Mouse (Mus musculus): ENCODE measurements around the gene Ctnna2. TPM values are rescaled to one million over a fixed set of nuclear protein-coding genes. Genes with fewer than 3 reads are reported as not detected.

The Ctnna2 gene
- polyA plus RNA-seq, 1 experiment from 2014 or later = 12.0 TPM

DNA sequence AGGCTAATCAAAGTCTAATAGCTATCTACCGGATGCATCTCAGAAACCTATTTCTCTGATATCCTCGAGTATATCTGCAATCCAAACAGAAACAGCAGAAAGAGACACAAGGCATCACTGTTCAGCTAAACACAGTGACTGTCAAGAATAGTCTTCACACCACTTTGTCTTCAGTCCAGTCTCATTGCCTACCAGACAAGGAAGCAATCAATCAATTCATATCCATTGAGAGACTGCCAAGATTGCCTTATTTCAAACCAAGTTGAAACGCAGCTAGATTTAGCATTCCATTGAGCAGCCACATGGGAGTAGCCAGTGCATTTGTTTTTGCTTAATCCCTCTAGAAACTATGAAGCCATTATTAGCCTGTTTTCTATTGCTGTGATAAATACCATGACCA lies 196.2 kb downstream of the Ctnna2 start:
- Histone ChIP-seq H3K36me3 (replicated peaks) (no peaks in the 10 kb centered on the region), H3K27ac (replicated peaks) (no peak overlapping the region), H3K4me3 (no peak overlapping the region), H3K27me3 (replicated peaks; ENCODE audit: low read depth, poor library complexity, severe bottlenecking) (no peaks in the 10 kb centered on the region), H3K9me3 (no peaks in the 10 kb centered on the region), H3K4me1 (no peaks in the 10 kb centered on the region)
- WGBS = 79% methylated on average over 3 of the region's 3 CpGs
- no peak for DNase-seq (ENCODE audit: low spot score)

DNA sequence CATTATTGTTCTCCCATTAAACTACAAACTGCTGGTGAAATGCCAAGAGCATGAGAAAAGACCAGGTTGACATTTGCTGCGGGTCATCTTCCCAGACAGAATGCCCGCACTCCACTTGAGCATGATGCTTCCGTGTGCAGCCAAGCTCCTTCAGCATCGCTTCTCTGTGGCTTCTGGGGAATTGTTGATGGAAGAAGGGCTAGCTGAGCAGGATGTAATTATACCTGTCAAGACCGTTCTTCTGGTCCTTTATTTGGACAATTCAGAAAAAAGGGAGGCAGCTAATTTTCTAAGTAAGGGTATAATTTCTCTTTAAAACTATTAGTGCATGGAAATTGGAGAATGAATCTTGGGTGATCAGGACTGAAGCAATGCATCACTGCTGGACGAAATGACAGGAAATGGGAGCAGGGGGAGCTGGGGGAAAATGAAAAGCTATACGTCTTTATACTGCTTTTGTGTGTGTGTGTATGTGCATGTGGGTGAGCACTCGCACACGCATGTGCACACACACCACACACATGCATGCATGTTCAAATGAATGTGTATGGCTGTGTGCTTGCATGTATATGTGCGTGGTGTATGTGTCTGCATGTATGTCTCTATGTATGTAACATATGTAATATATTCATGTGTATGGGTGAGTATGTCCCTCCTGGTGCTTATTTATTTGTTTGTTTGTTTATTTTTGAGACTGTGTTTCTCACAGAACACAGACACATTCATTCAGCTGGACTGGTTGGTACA lies 211.0 kb downstream of the Ctnna2 start:
- Histone ChIP-seq H3K36me3 (replicated peaks) (no peaks in the 10 kb centered on the region), H3K4me3 (no peak overlapping the region), H3K27me3 (replicated peaks; ENCODE audit: low read depth, poor library complexity, severe bottlenecking) (no peaks in the 10 kb centered on the region), H3K27ac (replicated peaks) (no peak overlapping the region), H3K9me3 (no peaks in the 10 kb centered on the region), H3K4me1 (no peaks in the 10 kb centered on the region)
- 77% methylated on average over 10 of the region's 10 CpGs for WGBS
- no peak for DNase-seq (ENCODE audit: low spot score)

DNA sequence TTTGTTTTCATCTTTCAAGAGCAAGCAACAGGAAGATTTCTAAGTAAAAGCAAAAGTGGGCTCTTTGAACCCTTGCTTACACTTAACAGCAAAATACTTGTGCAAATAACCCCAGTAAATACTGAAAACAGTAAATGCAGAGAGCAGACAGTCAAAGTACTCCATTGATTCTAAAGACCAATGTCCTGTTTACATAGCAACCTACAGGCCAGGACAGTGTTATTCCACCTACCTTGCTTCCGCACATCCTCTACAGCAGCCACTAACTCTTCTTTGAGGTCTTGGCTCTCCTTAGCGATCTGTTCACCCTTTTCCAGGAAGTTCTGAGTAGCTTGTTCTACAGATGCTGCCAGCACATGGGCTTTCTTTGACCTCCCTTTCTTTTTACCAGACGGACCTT lies 221.3 kb downstream of the Ctnna2 start:
- WGBS = 80% methylated on average over 3 of the region's 3 CpGs
- H3K27me3 ChIP-seq (replicated peaks; ENCODE audit: low read depth, poor library complexity, severe bottlenecking) = no peaks in the 10 kb centered on the region
- no peak overlapping the region for H3K27ac ChIP-seq (replicated peaks)
- H3K4me1 ChIP-seq = no peaks in the 10 kb centered on the region
- no peaks in the 10 kb centered on the region for H3K36me3 ChIP-seq (replicated peaks)
- DNase-seq (ENCODE audit: low spot score) = no peak
- H3K9me3 ChIP-seq = no peaks in the 10 kb centered on the region
- H3K4me3 ChIP-seq = no peak overlapping the region

DNA sequence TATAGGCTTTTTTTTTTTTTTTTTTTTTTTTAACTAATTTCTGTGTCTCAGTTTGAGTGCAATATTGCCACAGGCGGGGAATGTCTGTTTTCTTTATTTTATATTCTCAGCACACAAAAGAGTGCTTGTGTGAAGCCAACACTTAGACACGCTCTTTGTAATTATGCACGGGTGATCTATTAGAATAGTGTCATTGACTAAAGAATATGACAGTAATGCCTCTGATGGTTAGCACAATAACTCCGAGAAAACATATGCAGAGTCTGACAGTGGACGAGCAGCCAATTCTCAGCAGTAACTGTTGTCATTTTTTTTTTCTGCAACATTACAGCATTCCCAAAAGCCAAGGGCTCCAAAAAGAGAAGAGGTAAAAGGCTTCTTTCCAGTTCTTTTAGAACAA lies 234.1 kb downstream of the Ctnna2 start:
- H3K27me3 ChIP-seq (replicated peaks; ENCODE audit: low read depth, poor library complexity, severe bottlenecking) = no peaks in the 10 kb centered on the region
- no peaks in the 10 kb centered on the region for H3K9me3 ChIP-seq
- H3K4me1 ChIP-seq = peaks cover 6% of the 10 kb centered on the region; the same call in 1 of the 2 replicates
- H3K27ac ChIP-seq (replicated peaks) = no peak overlapping the region
- no peaks in the 10 kb centered on the region for H3K36me3 ChIP-seq (replicated peaks)
- WGBS = 67% methylated on average over 5 of the region's 5 CpGs
- no peak for DNase-seq (ENCODE audit: low spot score)
- H3K4me3 ChIP-seq = no peak overlapping the region

DNA sequence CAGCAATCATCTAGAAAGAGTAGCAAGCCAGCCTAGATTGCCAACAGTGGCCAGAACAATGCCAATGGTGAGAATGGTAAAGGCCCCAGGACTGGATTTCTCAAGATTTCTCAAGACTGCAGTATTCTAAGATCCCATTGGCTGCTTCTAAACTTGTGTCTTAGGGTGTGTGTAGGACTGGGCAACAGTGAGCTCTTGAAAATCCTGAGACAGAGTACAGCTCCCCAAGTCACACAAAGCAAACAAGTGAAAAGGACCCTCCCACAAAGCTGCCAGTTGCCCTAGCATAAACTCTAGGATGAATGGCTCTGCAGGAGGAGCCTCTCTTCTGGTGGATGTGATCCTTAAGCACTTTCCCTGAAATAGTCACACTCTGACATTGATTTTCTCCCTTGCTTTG lies 235.8 kb downstream of the Ctnna2 start:
- Histone ChIP-seq H3K4me3 (no peak overlapping the region), H3K27me3 (replicated peaks; ENCODE audit: low read depth, poor library complexity, severe bottlenecking) (no peaks in the 10 kb centered on the region), H3K36me3 (replicated peaks) (no peaks in the 10 kb centered on the region), H3K9me3 (no peaks in the 10 kb centered on the region), H3K4me1 (peaks cover 6% of the 10 kb centered on the region; the same call in 1 of the 2 replicates), H3K27ac (replicated peaks) (no peak overlapping the region)
- DNase-seq (ENCODE audit: low spot score) = no peak

DNA sequence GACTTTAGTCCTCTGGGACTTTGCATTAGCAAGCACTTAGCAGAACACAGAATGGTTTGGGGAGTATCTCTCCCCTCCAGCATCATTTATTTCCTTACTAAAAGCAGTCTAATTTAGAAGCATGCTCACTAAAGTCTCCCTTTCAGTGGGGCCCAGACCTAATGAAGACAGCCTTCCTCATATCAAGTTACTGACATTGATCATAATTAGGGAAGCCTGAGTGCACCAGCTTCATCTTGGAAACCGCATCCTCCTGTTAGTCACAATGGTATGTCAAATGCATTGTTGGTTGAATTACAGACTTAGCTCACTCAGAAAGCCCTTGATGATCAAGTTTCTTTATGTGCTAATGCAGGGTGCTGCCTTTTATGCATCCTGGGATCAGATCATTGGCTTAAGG lies 236.5 kb downstream of the Ctnna2 start:
- Histone ChIP-seq H3K9me3 (no peaks in the 10 kb centered on the region), H3K36me3 (replicated peaks) (no peaks in the 10 kb centered on the region), H3K4me3 (no peak overlapping the region), H3K4me1 (peaks cover 6% of the 10 kb centered on the region; the same call in 1 of the 2 replicates), H3K27me3 (replicated peaks; ENCODE audit: low read depth, poor library complexity, severe bottlenecking) (no peaks in the 10 kb centered on the region), H3K27ac (replicated peaks) (no peak overlapping the region)
- no peak for DNase-seq (ENCODE audit: low spot score)
- 37% methylated on average over 1 of the region's 1 CpGs for WGBS

DNA sequence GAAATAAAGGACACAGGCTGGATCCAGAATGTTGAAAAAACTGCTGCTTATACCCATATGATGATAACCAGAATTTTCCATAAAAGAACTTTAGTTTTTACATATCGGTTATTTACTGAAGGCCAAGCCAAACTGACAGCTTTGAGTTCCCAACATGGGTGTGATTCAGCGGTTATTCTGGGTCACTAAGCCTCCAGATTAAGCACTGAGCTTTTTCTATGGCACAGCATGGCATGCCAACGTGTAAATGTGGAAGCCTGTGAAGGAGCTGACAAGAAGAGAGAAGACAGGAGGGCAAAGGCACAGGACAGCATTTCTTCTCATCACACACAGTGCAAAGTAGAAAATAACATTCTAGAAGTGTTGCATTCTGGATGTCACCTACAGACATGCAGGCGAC lies 240.9 kb downstream of the Ctnna2 start:
- WGBS = 69% methylated on average over 4 of the region's 4 CpGs
- peaks cover 6% of the 10 kb centered on the region; the same call in 1 of the 2 replicates for H3K4me1 ChIP-seq
- DNase-seq (ENCODE audit: low spot score) = no peak
- no peak overlapping the region for H3K27ac ChIP-seq (replicated peaks)
- no peaks in the 10 kb centered on the region for H3K9me3 ChIP-seq
- no peak overlapping the region for H3K4me3 ChIP-seq
- no peaks in the 10 kb centered on the region for H3K27me3 ChIP-seq (replicated peaks; ENCODE audit: low read depth, poor library complexity, severe bottlenecking)
- H3K36me3 ChIP-seq (replicated peaks) = no peaks in the 10 kb centered on the region

DNA sequence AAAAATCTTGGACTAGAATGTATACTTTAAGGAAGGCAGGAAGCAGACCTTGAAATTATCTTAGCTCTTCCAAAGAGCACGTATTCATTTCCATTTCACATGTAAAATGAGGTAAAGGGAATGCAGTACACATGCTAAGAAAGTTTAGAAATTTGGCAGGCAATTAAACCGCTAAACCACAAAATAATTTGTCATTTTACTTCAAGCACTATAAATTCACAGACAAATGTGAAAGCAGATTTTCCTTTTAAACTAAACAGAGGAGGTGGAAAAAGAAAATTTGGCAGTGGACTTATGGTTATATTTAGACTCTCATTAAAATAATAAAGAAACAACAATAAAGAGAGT lies 254.6 kb downstream of the Ctnna2 start:
- no peaks in the 10 kb centered on the region for H3K27me3 ChIP-seq (replicated peaks; ENCODE audit: low read depth, poor library complexity, severe bottlenecking)
- no peaks in the 10 kb centered on the region for H3K4me1 ChIP-seq
- 90% methylated on average over 2 of the region's 2 CpGs for WGBS
- no peak overlapping the region for H3K4me3 ChIP-seq
- no peaks in the 10 kb centered on the region for H3K36me3 ChIP-seq (replicated peaks)
- no peak for DNase-seq (ENCODE audit: low spot score)
- H3K27ac ChIP-seq (replicated peaks) = no peak overlapping the region
- H3K9me3 ChIP-seq = no peaks in the 10 kb centered on the region

DNA sequence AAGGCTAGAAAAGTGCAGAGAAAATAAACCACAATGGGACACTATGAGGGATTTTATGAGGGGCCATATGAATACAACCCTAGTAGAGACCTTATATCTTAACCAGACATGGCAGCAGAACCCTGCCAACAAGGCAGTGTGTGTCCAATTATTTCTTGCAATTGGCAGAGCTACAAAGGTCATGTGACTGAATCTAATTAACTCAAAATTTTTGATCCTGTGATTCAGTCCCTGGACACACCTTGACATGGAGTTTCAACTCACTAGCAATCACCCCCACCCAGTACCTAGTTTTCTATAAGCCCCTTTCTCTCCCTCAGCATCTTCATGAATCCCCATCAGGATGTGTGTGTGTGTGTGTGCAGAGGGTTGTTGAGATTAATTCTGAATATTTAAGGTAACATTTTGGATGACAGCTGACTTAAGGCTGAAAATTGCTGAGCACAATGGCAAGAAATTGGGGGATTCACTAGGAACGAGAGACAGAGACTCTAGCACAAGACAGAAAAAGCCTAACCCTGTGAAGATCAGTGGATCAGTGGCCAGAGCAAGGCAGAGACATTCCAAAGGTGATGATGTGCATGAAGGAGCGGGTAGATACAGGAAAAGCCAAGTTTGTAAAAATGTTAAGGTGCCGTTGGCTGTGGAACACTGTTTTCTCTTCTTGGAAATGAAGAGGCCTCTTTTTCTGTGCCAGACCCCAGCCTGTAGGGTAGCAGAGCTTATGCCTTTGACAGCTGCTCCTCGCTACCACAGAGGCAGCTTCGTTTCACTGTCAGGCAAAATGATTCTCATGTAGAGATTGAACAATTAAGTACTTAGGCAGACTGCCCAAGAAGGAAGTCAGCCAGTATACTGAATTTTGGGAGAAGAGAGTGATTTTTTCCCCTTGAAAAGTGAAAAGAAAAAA lies 255.2 kb downstream of the Ctnna2 start:
- Histone ChIP-seq H3K4me1 (no peaks in the 10 kb centered on the region), H3K36me3 (replicated peaks) (no peaks in the 10 kb centered on the region), H3K9me3 (no peaks in the 10 kb centered on the region), H3K4me3 (no peak overlapping the region), H3K27ac (replicated peaks) (no peak overlapping the region), H3K27me3 (replicated peaks; ENCODE audit: low read depth, poor library complexity, severe bottlenecking) (no peaks in the 10 kb centered on the region)
- 75% methylated on average over 5 of the region's 5 CpGs for WGBS
- DNase-seq (ENCODE audit: low spot score) = no peak

DNA sequence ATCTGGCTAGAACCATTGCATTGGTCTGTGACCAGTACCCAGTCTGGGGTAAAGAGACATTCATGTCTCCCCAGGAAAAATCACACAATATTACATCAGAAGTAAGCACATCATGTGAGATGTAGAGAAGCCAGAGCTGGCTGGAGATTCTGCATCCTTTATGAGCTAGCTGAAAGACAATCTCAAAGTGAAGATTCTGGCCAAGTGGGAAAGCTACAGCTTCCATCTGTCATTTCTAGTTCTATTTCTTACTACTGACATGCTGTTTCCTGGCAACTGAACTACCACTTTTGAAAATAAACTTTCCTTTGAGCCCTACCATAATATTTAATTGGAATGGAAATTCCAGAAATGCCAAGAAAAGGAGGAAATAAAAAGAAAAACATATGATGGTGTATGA lies 285.4 kb downstream of the Ctnna2 start:
- H3K27ac ChIP-seq (replicated peaks) = no peak overlapping the region
- no peaks in the 10 kb centered on the region for H3K4me1 ChIP-seq
- no peak for DNase-seq (ENCODE audit: low spot score)
- no peaks in the 10 kb centered on the region for H3K9me3 ChIP-seq
- no peaks in the 10 kb centered on the region for H3K36me3 ChIP-seq (replicated peaks)
- H3K4me3 ChIP-seq = no peak overlapping the region
- no peaks in the 10 kb centered on the region for H3K27me3 ChIP-seq (replicated peaks; ENCODE audit: low read depth, poor library complexity, severe bottlenecking)

DNA sequence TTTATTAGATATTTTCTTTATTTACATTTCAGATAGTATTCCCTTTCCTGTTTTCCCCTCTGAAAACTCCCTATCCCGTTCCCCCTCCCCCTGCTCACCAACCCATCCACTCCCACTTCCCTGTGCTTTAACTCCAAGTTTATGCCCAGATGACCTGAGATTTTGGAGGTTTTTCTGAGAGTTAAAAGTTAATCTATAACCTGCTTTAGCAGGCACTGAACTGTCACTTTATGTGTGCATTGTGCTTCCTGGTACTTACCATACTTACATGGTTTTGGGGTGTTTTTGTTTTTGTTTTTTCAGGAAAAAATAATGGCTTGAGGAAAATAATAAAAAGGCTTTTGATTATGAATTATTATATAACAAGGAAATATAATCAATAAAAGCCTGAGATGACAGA lies 292.3 kb downstream of the Ctnna2 start:
- Histone ChIP-seq H3K27me3 (replicated peaks; ENCODE audit: low read depth, poor library complexity, severe bottlenecking) (no peaks in the 10 kb centered on the region), H3K4me1 (no peaks in the 10 kb centered on the region), H3K4me3 (no peak overlapping the region), H3K36me3 (replicated peaks) (no peaks in the 10 kb centered on the region), H3K27ac (replicated peaks) (no peak overlapping the region), H3K9me3 (no peaks in the 10 kb centered on the region)
- no peak for DNase-seq (ENCODE audit: low spot score)
- 69% methylated on average over 1 of the region's 1 CpGs for WGBS

DNA sequence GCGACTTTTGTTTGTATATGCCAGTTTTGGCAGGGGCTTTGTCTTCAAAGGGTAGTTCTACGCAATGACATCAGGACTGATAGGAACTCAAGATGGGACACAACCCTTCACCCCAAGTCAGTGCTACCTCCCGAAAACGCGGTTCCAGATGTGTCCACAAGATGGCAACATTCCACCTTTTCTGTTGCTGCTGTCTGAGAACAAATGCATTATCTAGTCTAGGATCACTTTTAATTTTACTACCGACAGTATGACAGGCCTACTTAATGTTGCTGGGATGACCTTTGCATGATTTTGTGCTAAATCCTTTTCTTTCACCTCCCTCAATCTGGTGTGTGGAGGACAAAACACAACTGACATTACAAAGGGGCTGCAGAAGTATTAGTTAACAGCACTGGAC lies 329.4 kb downstream of the Ctnna2 start:
- 12% methylated on average over 6 of the region's 6 CpGs for WGBS
- Histone ChIP-seq H3K27ac (replicated peaks) (no peak overlapping the region), H3K36me3 (replicated peaks) (no peaks in the 10 kb centered on the region), H3K27me3 (replicated peaks; ENCODE audit: low read depth, poor library complexity, severe bottlenecking) (no peaks in the 10 kb centered on the region), H3K4me1 (no peaks in the 10 kb centered on the region), H3K4me3 (no peak overlapping the region), H3K9me3 (no peaks in the 10 kb centered on the region)
- peak; percentile 60 for DNase-seq (ENCODE audit: low spot score)

DNA sequence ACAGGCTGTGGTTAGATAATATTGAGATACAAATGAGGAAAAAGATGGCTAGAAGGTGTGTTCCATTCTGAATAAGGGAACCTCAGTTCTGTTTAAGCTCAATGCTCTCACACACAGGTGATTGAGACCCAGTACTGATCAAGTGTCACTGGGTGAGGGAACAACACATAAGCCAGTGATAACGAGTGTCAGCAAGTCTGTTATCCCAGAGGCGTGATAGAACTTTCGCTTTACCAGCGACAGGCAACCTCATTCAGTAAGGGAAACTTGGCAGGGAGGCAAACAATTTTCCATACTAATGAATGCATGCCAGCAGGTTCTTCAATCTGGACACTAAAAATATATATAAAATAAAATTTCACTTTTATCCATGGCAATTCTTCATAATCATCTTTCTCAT lies 334.9 kb downstream of the Ctnna2 start:
- Histone ChIP-seq H3K36me3 (replicated peaks) (no peaks in the 10 kb centered on the region), H3K4me3 (no peak overlapping the region), H3K4me1 (no peaks in the 10 kb centered on the region), H3K27me3 (replicated peaks; ENCODE audit: low read depth, poor library complexity, severe bottlenecking) (no peaks in the 10 kb centered on the region), H3K27ac (replicated peaks) (no peak overlapping the region), H3K9me3 (no peaks in the 10 kb centered on the region)
- no peak for DNase-seq (ENCODE audit: low spot score)
- 83% methylated on average over 4 of the region's 4 CpGs for WGBS

Measured in embryonic facial prominence, embryonic 10.5 days (tissue).